Mouse (Mus musculus): ENCODE measurements around the gene Slc9a1. TPM values are rescaled to one million over a fixed set of nuclear protein-coding genes. Genes with fewer than 3 reads are reported as not detected.

Slc9a1 gene
- polyA plus RNA-seq, 1 experiment, result 36.1 TPM

DNA sequence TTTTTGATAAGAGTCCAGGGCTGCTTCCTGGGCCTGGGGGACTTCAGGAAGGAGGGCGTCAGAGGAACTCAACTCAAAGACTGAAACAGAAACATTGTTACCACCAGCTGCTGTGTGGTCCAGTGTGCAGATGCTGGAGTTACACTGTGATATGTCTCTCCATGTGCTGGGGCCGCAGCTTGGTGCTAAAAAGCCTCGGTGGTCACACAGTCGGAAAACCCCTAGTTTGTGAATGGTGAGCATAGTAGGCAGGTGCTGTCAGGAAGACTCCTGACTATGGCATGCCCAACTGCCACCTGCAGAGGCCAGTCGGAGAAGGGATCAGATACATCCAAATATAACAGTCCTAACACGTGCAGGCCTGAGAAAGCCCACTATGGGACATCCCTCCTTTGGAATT lies 54.2 kb downstream of the Slc9a1 start:
- TF ChIP-seq CTCF (IDR thresholded peaks at IDR 0.05; ENCODE audit: extremely low read depth, insufficient read depth, low read length) (no peak), POLR2A (IDR thresholded peaks at IDR 0.05; ENCODE audit: extremely low read depth, insufficient read depth, low read length) (no peak)
- H3K4me3 ChIP-seq (ENCODE audit: insufficient read depth, low read length), result no peak overlapping the region
- no peak overlapping the region for H3K27ac ChIP-seq (ENCODE audit: insufficient read depth, low read length)
- no peaks in the 10 kb centered on the region for H3K4me1 ChIP-seq (ENCODE audit: control insufficient read depth, insufficient read depth, low read length)

DNA sequence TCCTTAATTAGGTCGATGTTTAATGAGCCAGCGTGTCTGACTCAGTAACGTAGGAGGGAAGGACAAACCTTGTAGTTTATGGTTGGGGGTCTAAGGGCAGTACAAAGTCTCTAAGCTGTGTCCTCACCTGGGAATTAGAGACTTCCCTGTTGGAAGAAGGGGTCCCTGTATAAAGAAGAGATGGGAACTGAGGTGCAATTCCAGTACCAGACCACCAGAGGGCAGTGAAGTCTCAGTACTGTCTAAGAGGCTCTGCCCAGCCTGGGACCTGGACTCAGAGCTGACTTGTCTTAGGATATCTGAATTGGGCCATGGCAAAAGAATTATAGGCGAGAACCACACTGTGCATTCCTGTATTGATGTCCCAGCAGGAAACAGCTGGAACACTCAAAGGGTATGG lies 54.6 kb downstream of the Slc9a1 start:
- TF ChIP-seq POLR2A (IDR thresholded peaks at IDR 0.05; ENCODE audit: extremely low read depth, insufficient read depth, low read length) (no peak), CTCF (IDR thresholded peaks at IDR 0.05; ENCODE audit: extremely low read depth, insufficient read depth, low read length) (peak; percentile 91)
- Histone ChIP-seq H3K27ac (ENCODE audit: insufficient read depth, low read length) (no peak overlapping the region), H3K4me3 (ENCODE audit: insufficient read depth, low read length) (no peak overlapping the region), H3K4me1 (ENCODE audit: control insufficient read depth, insufficient read depth, low read length) (no peaks in the 10 kb centered on the region)

DNA sequence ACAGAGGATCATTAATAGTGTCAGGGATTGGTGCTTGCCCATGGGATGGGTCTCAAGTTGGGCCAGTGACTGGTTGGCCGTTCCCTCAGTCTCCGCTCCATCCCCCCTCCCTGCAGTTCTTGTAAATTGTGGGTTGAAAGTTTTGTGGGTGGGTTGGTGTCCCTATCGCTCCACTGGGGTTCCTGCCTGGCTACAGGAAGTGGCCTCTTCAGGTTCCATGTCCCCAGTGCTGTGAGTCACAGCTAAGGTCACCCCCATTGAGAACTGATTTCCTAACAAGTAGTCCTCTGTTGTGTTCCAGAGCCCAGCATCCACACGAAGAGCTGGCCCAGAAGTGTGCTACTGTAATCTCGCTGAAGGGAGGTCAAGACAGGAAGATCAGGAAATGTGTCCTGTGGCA lies 56.6 kb downstream of the Slc9a1 start:
- Histone ChIP-seq H3K4me1 (ENCODE audit: control insufficient read depth, insufficient read depth, low read length) (no peaks in the 10 kb centered on the region), H3K27ac (ENCODE audit: insufficient read depth, low read length) (no peak overlapping the region), H3K4me3 (ENCODE audit: insufficient read depth, low read length) (no peak overlapping the region)
- TF ChIP-seq CTCF (IDR thresholded peaks at IDR 0.05; ENCODE audit: extremely low read depth, insufficient read depth, low read length) (no peak), POLR2A (IDR thresholded peaks at IDR 0.05; ENCODE audit: extremely low read depth, insufficient read depth, low read length) (no peak)

- H3K27ac ChIP-seq (ENCODE audit: insufficient read depth, low read length), result no peak overlapping the region
- H3K4me3 ChIP-seq (ENCODE audit: insufficient read depth, low read length), result no peak overlapping the region
- TF ChIP-seq CTCF (IDR thresholded peaks at IDR 0.05; ENCODE audit: extremely low read depth, insufficient read depth, low read length) (no peak), POLR2A (IDR thresholded peaks at IDR 0.05; ENCODE audit: extremely low read depth, insufficient read depth, low read length) (no peak)
- no peaks in the 10 kb centered on the region for H3K4me1 ChIP-seq (ENCODE audit: control insufficient read depth, insufficient read depth, low read length)
These were observed 62.0 kb downstream of the Slc9a1 start for GRCm38 (mm10) chr4:133431508-133431907.

DNA sequence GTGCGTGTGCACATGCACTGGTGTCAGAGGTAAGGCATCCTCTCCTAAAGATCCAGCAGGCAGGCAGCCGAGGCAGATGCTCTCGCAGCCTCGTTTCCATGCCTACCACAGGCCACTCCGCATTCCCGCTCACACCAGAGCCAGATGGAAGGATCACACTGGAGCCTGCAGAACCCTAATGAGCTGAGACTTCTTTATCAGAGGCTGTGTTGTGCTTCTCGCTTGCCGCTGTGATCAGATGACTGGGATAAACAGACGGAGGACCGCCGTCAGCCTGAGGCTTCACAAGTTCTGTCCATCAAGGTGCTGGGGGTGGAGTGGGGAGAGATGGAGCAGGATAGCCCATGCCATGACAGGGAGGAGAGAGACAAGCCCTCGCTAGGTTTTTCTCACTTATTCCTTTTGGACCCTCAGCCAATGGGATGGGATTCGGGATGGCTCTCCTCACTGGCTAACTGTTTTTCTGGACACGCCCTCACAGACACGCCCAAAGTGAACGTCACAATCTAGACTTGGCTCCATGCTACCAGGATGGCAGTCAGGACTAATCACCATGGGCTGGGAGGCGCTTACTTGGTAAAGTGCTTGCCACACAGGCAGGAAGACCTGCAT lies 63.2 kb downstream of the Slc9a1 start:
- no peak for TF ChIP-seq CTCF (IDR thresholded peaks at IDR 0.05; ENCODE audit: extremely low read depth, insufficient read depth, low read length)
- TF ChIP-seq POLR2A (IDR thresholded peaks at IDR 0.05; ENCODE audit: extremely low read depth, insufficient read depth, low read length), result no peak
- Histone ChIP-seq H3K27ac (ENCODE audit: insufficient read depth, low read length) (no peak overlapping the region), H3K4me3 (ENCODE audit: insufficient read depth, low read length) (no peak overlapping the region), H3K4me1 (ENCODE audit: control insufficient read depth, insufficient read depth, low read length) (no peaks in the 10 kb centered on the region)

- H3K4me1 ChIP-seq (ENCODE audit: control insufficient read depth, insufficient read depth, low read length), result 0 out of 2 replicates have a peak, but pooled peaks cover 2% of the 10 kb centered on the region
- no peak overlapping the region for H3K4me3 ChIP-seq (ENCODE audit: insufficient read depth, low read length)
- TF ChIP-seq POLR2A (IDR thresholded peaks at IDR 0.05; ENCODE audit: extremely low read depth, insufficient read depth, low read length) (no peak), CTCF (IDR thresholded peaks at IDR 0.05; ENCODE audit: extremely low read depth, insufficient read depth, low read length) (no peak)
- H3K27ac ChIP-seq (ENCODE audit: insufficient read depth, low read length), result no peak overlapping the region
These were observed 66.4 kb downstream of the Slc9a1 start for GRCm38 (mm10) chr4:133435921-133436320.

- no peak overlapping the region for H3K27ac ChIP-seq (ENCODE audit: insufficient read depth, low read length)
- no peak for TF ChIP-seq CTCF (IDR thresholded peaks at IDR 0.05; ENCODE audit: extremely low read depth, insufficient read depth, low read length)
- TF ChIP-seq POLR2A (IDR thresholded peaks at IDR 0.05; ENCODE audit: extremely low read depth, insufficient read depth, low read length), result no peak
- 0 out of 2 replicates have a peak, but pooled peaks cover 2% of the 10 kb centered on the region for H3K4me1 ChIP-seq (ENCODE audit: control insufficient read depth, insufficient read depth, low read length)
- no peak overlapping the region for H3K4me3 ChIP-seq (ENCODE audit: insufficient read depth, low read length)
These were observed 70.2 kb downstream of the Slc9a1 start for GRCm38 (mm10) chr4:133439460-133440376.

- no peak overlapping the region for H3K27ac ChIP-seq (ENCODE audit: insufficient read depth, low read length)
- 0 out of 2 replicates have a peak, but pooled peaks cover 2% of the 10 kb centered on the region for H3K4me1 ChIP-seq (ENCODE audit: control insufficient read depth, insufficient read depth, low read length)
- H3K4me3 ChIP-seq (ENCODE audit: insufficient read depth, low read length), result no peak overlapping the region
- TF ChIP-seq POLR2A (IDR thresholded peaks at IDR 0.05; ENCODE audit: extremely low read depth, insufficient read depth, low read length), result no peak
- no peak for TF ChIP-seq CTCF (IDR thresholded peaks at IDR 0.05; ENCODE audit: extremely low read depth, insufficient read depth, low read length)
These were observed 70.9 kb downstream of the Slc9a1 start for GRCm38 (mm10) chr4:133440377-133440795.

- no peak overlapping the region for H3K4me3 ChIP-seq (ENCODE audit: insufficient read depth, low read length)
- TF ChIP-seq POLR2A (IDR thresholded peaks at IDR 0.05; ENCODE audit: extremely low read depth, insufficient read depth, low read length), result no peak
- no peak for TF ChIP-seq CTCF (IDR thresholded peaks at IDR 0.05; ENCODE audit: extremely low read depth, insufficient read depth, low read length)
- 0 out of 2 replicates have a peak, but pooled peaks cover 2% of the 10 kb centered on the region for H3K4me1 ChIP-seq (ENCODE audit: control insufficient read depth, insufficient read depth, low read length)
- H3K27ac ChIP-seq (ENCODE audit: insufficient read depth, low read length), result no peak overlapping the region
These were observed 72.7 kb downstream of the Slc9a1 start for GRCm38 (mm10) chr4:133442194-133442593.

Measured in cortical plate, adult 2 months (tissue).